Mouse (Mus musculus): ENCODE measurements around the gene Cdk5rap2. TPM values are rescaled to one million over a fixed set of nuclear protein-coding genes. Genes with fewer than 3 reads are reported as not detected.
A peak's percentile ranks its signal among the peaks of the same experiment; 100 is the strongest.

Gene Cdk5rap2
- total and polyA plus RNA-seq, 3 experiments: 10.5 to 15.4 TPM; not detected in 1

- H3K9me3 ChIP-seq (replicated peaks; ENCODE audit: insufficient read depth, low read length): no peaks in the 10 kb centered on the region
- H3K27ac ChIP-seq (ENCODE audit: control insufficient read depth, low read depth, low read length): no peak overlapping the region
- DNase-seq (ENCODE audit: low read depth, low spot score): no peak
- no peaks in the 10 kb centered on the region for H3K36me3 ChIP-seq (ENCODE audit: control insufficient read depth in 1 of 2, insufficient read depth in 2 of 2, low read length in 2 of 2)
- no peak for TF ChIP-seq RAD21 (IDR thresholded peaks at IDR 0.05; ENCODE audit: low read depth, low read length)
- TF ChIP-seq CHD1 (IDR thresholded peaks at IDR 0.05; ENCODE audit: low read depth, low read length): no peak
- TF ChIP-seq ZMIZ1 (IDR thresholded peaks at IDR 0.05; ENCODE audit: low read depth, low read length): no peak
- TF ChIP-seq ZC3H11A (IDR thresholded peaks at IDR 0.05; ENCODE audit: low read depth, low read length): no peak
- TF ChIP-seq SMC3 (IDR thresholded peaks at IDR 0.05; ENCODE audit: low read depth, low read length): no peak
- TF ChIP-seq GABPA (IDR thresholded peaks at IDR 0.05; ENCODE audit: low read depth, low read length): no peak
- no peak for TF ChIP-seq TAL1 (IDR thresholded peaks at IDR 0.05; ENCODE audit: low read length)
- TF ChIP-seq MAX (IDR thresholded peaks at IDR 0.05; ENCODE audit: low read length): no peak
- no peak for TF ChIP-seq MEF2A (IDR thresholded peaks at IDR 0.05; ENCODE audit: extremely low read depth, insufficient replicate concordance, low read depth, low read length, poor library complexity, severe bottlenecking)
- TF ChIP-seq USF2 (IDR thresholded peaks at IDR 0.05; ENCODE audit: borderline replicate concordance in 1 of 2, insufficient read depth in 1 of 2, low read depth in 1 of 2, low read length in 2 of 2): no peak
- no peak for TF ChIP-seq POLR2AphosphoS2 (IDR thresholded peaks at IDR 0.05; ENCODE audit: low read length)
- no peak for TF ChIP-seq USF1 (IDR thresholded peaks at IDR 0.05; ENCODE audit: low read depth, low read length)
- TF ChIP-seq MAZ (IDR thresholded peaks at IDR 0.05; ENCODE audit: low read depth, low read length): no peak
- TF ChIP-seq TBP (IDR thresholded peaks at IDR 0.05; ENCODE audit: low read depth, low read length): no peak
- TF ChIP-seq CTCF (IDR thresholded peaks at IDR 0.05 in 2 of 3, conservative IDR thresholded peaks at IDR 0.05 in 1 of 3; ENCODE audit: control insufficient read depth in 1 of 3, insufficient read depth in 1 of 3, low read depth in 2 of 3, low read length in 3 of 3, poor library complexity in 1 of 3, severe bottlenecking in 1 of 3): no peak
- no peak for TF ChIP-seq CHD2 (IDR thresholded peaks at IDR 0.05; ENCODE audit: low read length)
- TF ChIP-seq HCFC1 (IDR thresholded peaks at IDR 0.05; ENCODE audit: low read depth, low read length): no peak
- no peaks in the 10 kb centered on the region for H3K79me2 ChIP-seq (ENCODE audit: control insufficient read depth, insufficient read depth, low read length, poor library complexity)
- H3K4me1 ChIP-seq (ENCODE audit: control insufficient read depth in 1 of 2, insufficient read depth in 2 of 2, low read length in 2 of 2): no peaks in the 10 kb centered on the region
- no peak overlapping the region for H3K9ac ChIP-seq (ENCODE audit: control insufficient read depth, low read depth, low read length, poor library complexity, severe bottlenecking)
- no peak overlapping the region for H3K4me3 ChIP-seq (ENCODE audit: control insufficient read depth in 1 of 2, insufficient read depth in 1 of 2, low read depth in 2 of 2, low read length in 2 of 2)
- H3K27me3 ChIP-seq (ENCODE audit: control insufficient read depth in 1 of 2, insufficient read depth in 2 of 2, low read length in 2 of 2): no peaks in the 10 kb centered on the region; a peak in 2 of 4 replicates
Measured at GRCm38 (mm10) chr4:70420202-70420601, 10.0 kb upstream of the Cdk5rap2 start.

- Histone ChIP-seq H3K36me3 (ENCODE audit: control insufficient read depth in 1 of 2, insufficient read depth in 2 of 2, low read length in 2 of 2) (peaks cover 0 to 7% of the 10 kb centered on the region in 2 experiments; a peak in 2 of 4 replicates), H3K4me3 (ENCODE audit: control insufficient read depth in 1 of 2, insufficient read depth in 1 of 2, low read depth in 2 of 2, low read length in 2 of 2) (no peak overlapping the region), H3K79me2 (ENCODE audit: control insufficient read depth, insufficient read depth, low read length, poor library complexity) (peaks cover 8% of the 10 kb centered on the region), H3K9me3 (replicated peaks; ENCODE audit: insufficient read depth, low read length) (no peaks in the 10 kb centered on the region), H3K4me1 (ENCODE audit: control insufficient read depth in 1 of 2, insufficient read depth in 2 of 2, low read length in 2 of 2) (no peaks in the 10 kb centered on the region), H3K27ac (ENCODE audit: control insufficient read depth, low read depth, low read length) (no peak overlapping the region), H3K9ac (ENCODE audit: control insufficient read depth, low read depth, low read length, poor library complexity, severe bottlenecking) (no peak overlapping the region), H3K27me3 (ENCODE audit: control insufficient read depth in 1 of 2, insufficient read depth in 2 of 2, low read length in 2 of 2) (no peaks in the 10 kb centered on the region; a peak in 1 of 4 replicates)
- DNase-seq (ENCODE audit: low read depth, low spot score): no peak
- TF ChIP-seq ETS1 (IDR thresholded peaks at IDR 0.05; ENCODE audit: low read depth, low read length): 0 out of 2 replicates have a peak, but pooled peaks have one; percentile 32
- TF ChIP-seq MAFK (IDR thresholded peaks at IDR 0.05; ENCODE audit: borderline replicate concordance, low read depth, low read length): no peak
Measured at GRCm38 (mm10) chr4:70412126-70412525, 1.9 kb upstream of the Cdk5rap2 start.

Measured in MEL (cell line).